Mouse (Mus musculus) heart, postnatal 0 days (tissue): Measurements from ENCODE around the gene Map2k2.

Source experiments
- CTCF ChIP-seq: IDR thresholded peaks from 2 replicates; pipeline ENCODE4 v1.5.1; 2016; ENCODE audit warnings: antibody characterized with exemption, control low read depth, low read depth
- EP300 ChIP-seq: IDR thresholded peaks from 2 replicates; pipeline ENCODE4 v1.6.1; 2016; ENCODE audit warnings: antibody characterized with exemption, low read depth

- TF ChIP-seq EP300 (no peak), CTCF (no peak)
These were observed 62.3 kb downstream of the Map2k2 start for GRCm38 (mm10) chr10:81168087-81168431.
